In genomic region chrX:10617119-10617518, GRCm38 (mm10) we compare ENCODE assay signal across 8 mouse cellular contexts.
DNase-seq lines count a peak whose midpoint lies in the region; ATAC-seq and TF ChIP-seq lines count a peak whose summit lies in the region.

No protein-coding gene starts in this region.

- H3K9ac ChIP-seq in limb, embryonic 14.5 days (ENCODE audit: low read depth, low read length, severe bottlenecking): no peak overlapping the region

- H3K27me3 ChIP-seq in heart, embryonic 10.5 days (ENCODE audit: insufficient read depth, poor library complexity, severe bottlenecking): no peaks in the 10 kb centered on the region
- H3K27me3 ChIP-seq in limb, embryonic 14.5 days (ENCODE audit: control insufficient read depth, insufficient read depth, low read length): no peaks in the 10 kb centered on the region

- WGBS in heart, embryonic 10.5 days: 19% methylated on average over 5 of the region's 5 CpGs
- 16% methylated on average over 5 of the region's 5 CpGs for WGBS in limb, embryonic 14.5 days

- no peak overlapping the region for H3K4me2 ChIP-seq in limb, embryonic 14.5 days (replicated peaks; ENCODE audit: low read depth, low read length, severe bottlenecking)

- no peak overlapping the region for H3K4me3 ChIP-seq in heart, embryonic 10.5 days
- H3K4me3 ChIP-seq in limb, embryonic 14.5 days (replicated peaks; ENCODE audit: low read length): no peak overlapping the region

- no peaks in the 10 kb centered on the region for H3K4me1 ChIP-seq in heart, embryonic 10.5 days
- H3K4me1 ChIP-seq in limb, embryonic 14.5 days (ENCODE audit: control insufficient read depth, insufficient read depth, low read length): no peaks in the 10 kb centered on the region

- TF ChIP-seq POLR2A in limb, embryonic 14.5 days (IDR thresholded peaks at IDR 0.05; ENCODE audit: borderline replicate concordance, extremely low read depth, insufficient read depth, insufficient read length): no peak

- DNase-seq in heart, postnatal 10 days: peak; percentile 4 to 28
- no peak for DNase-seq in heart, embryonic 10.5 days (ENCODE audit: low spot score)
- DNase-seq in right cerebral cortex, adult 18-20 months: peak; percentile 6
- no peak for DNase-seq in right cerebral cortex, postnatal 25 days
- peak; percentile 38 to 46 for DNase-seq in cerebellum, adult 18-20 months
- peak; percentile 54 for DNase-seq in limb, embryonic 14.5 days (ENCODE audit: low spot score)
- no peak for DNase-seq in Muller cell, postnatal 12 days (ENCODE audit: inconsistent ontology term)
- no peak for DNase-seq in left cerebral cortex, postnatal 36 days (ENCODE audit: low spot score in 2 of 2)

- no peaks in the 10 kb centered on the region for H3K36me3 ChIP-seq in heart, embryonic 10.5 days
- no peaks in the 10 kb centered on the region for H3K36me3 ChIP-seq in limb, embryonic 14.5 days (ENCODE audit: control insufficient read depth, insufficient read depth, low read length)

- intact Hi-C loops in heart, postnatal 10 days (cut with DNase I): no loop called here
- intact Hi-C loops in left cerebral cortex, postnatal 36 days (cut with DNase I): no loop called here

- ATAC-seq in limb, embryonic 14.5 days (ENCODE audit: low FRiP score, low read depth): no peak

- no peaks in the 10 kb centered on the region for H3K9me3 ChIP-seq in heart, embryonic 10.5 days
- no peaks in the 10 kb centered on the region for H3K9me3 ChIP-seq in limb, embryonic 14.5 days (ENCODE audit: control insufficient read depth, low read length)

- no peak overlapping the region for H3K27ac ChIP-seq in heart, embryonic 10.5 days
- H3K27ac ChIP-seq in limb, embryonic 14.5 days (replicated peaks; ENCODE audit: low read depth, low read length): no peak overlapping the region

Comparison
In these comparisons a context has a peak if more than half of its experiments do, and no peak if none do; other contexts are left out.
1. DNase-seq: peak in heart, postnatal 10 days (2 of 2), right cerebral cortex, adult 18-20 months (single experiment), cerebellum, adult 18-20 months (2 of 2) and limb, embryonic 14.5 days (single experiment); none in heart, embryonic 10.5 days (single experiment), right cerebral cortex, postnatal 25 days (single experiment), Muller cell, postnatal 12 days (single experiment) and left cerebral cortex, postnatal 36 days (0 of 2).